Mouse (Mus musculus) urinary bladder, postnatal 14 days (tissue): ENCODE results near the gene Ccdc114.
"Not testable (repeated sequence)": the region's sequence is repeated elsewhere in the genome, so short reads cannot be mapped to it uniquely, and the experiment has no call there.

Experiments
- DNase-seq: peaks from one replicate; pipeline ENCODE4 v3.0.0; 2021; ENCODE audit warnings: low spot score

Gene Ccdc114

GRCm38 (mm10) chr7:45919083-45919671 lies 4.7 kb upstream of the Ccdc114 start:
- no peak for DNase-seq

- DNase-seq: no peak
Observed at GRCm38 (mm10) chr7:45919761-45920160, 4.1 kb upstream of the Ccdc114 start.

- DNase-seq: peak; percentile 69
Observed at GRCm38 (mm10) chr7:45920583-45921241, 3.2 kb upstream of the Ccdc114 start.

GRCm38 (mm10) chr7:45921242-45921621 lies 2.6 kb upstream of the Ccdc114 start, which contains the start of gene Emp3:
TSS of gene Emp3 (minus strand) at chr7:45921404.
- peak; percentile 72 for DNase-seq

- no peak for DNase-seq
Observed at GRCm38 (mm10) chr7:45921950-45922600, 1.8 kb upstream of the Ccdc114 start.

- DNase-seq: peak; percentile 96
Observed at GRCm38 (mm10) chr7:45922928-45923761, 727 bp upstream of the Ccdc114 start.

GRCm38 (mm10) chr7:45924429-45924816 lies 551 bp downstream of the Ccdc114 start:
- DNase-seq: no peak

- no peak for DNase-seq
Observed at GRCm38 (mm10) chr7:45928626-45929295, 4.9 kb downstream of the Ccdc114 start.

GRCm38 (mm10) chr7:45929688-45930087 lies 5.8 kb downstream of the Ccdc114 start:
- no peak for DNase-seq

- DNase-seq: not testable (repeated sequence)
Observed at GRCm38 (mm10) chr7:45933766-45934165, 9.9 kb downstream of the Ccdc114 start.

- DNase-seq: peak; percentile 67
Observed at GRCm38 (mm10) chr7:45935114-45935513, 11.2 kb downstream of the Ccdc114 start.

- DNase-seq: no peak
Observed at GRCm38 (mm10) chr7:45939836-45940235, 16.0 kb downstream of the Ccdc114 start.

- DNase-seq: no peak
Observed at GRCm38 (mm10) chr7:45941986-45942385, 18.1 kb downstream of the Ccdc114 start.

- not testable (repeated sequence) for DNase-seq
Observed at GRCm38 (mm10) chr7:45943280-45943679, 19.4 kb downstream of the Ccdc114 start.

- DNase-seq: no peak
Observed at GRCm38 (mm10) chr7:45949061-45949460, 25.2 kb downstream of the Ccdc114 start.

- DNase-seq: no peak
Observed at GRCm38 (mm10) chr7:45956611-45957010, 32.7 kb downstream of the Ccdc114 start.

- no peak for DNase-seq
Observed at GRCm38 (mm10) chr7:45971831-45972723, 48.2 kb downstream of the Ccdc114 start.

- no peak for DNase-seq
Observed at GRCm38 (mm10) chr7:45973271-45973687, 49.4 kb downstream of the Ccdc114 start.

GRCm38 (mm10) chr7:45974103-45974502 lies 50.2 kb downstream of the Ccdc114 start:
- no peak for DNase-seq

GRCm38 (mm10) chr7:45974512-45974911 lies 50.6 kb downstream of the Ccdc114 start:
- no peak for DNase-seq

GRCm38 (mm10) chr7:45981612-45982011 lies 57.7 kb downstream of the Ccdc114 start:
- DNase-seq: no peak
